Mouse (Mus musculus) forebrain, embryonic 10.5 days (tissue): ENCODE measurements around the gene Smyd4. TPM values are rescaled to one million over a fixed set of nuclear protein-coding genes. Genes with fewer than 3 reads are reported as not detected.
A peak's percentile ranks its signal among the peaks of the same experiment; 100 is the strongest.

Experiments
- DNase-seq: peaks from one replicate; pipeline ENCODE4 v3.0.0-alpha.2; 2017; ENCODE audit warnings: low spot score; ENCODE audit errors: extremely low spot score
- H3K27ac ChIP-seq: fragments of 300-500 bp; sonication (generic); 2 replicates; pipeline ENCODE4 v1.5.1; 2016; ENCODE audit warnings: mild to moderate bottlenecking
- H3K27me3 ChIP-seq: fragments of 300-500 bp; sonication (generic); 2 replicates; pipeline ENCODE4 v1.6.1; 2016; ENCODE audit warnings: mild to moderate bottlenecking; ENCODE audit not compliant: poor library complexity, severe bottlenecking
- H3K36me3 ChIP-seq: fragments of 300-500 bp; sonication (generic); replicated peaks from 2 replicates; pipeline ENCODE4 v1.6.1; 2016; ENCODE audit warnings: mild to moderate bottlenecking, moderate library complexity
- H3K4me1 ChIP-seq: fragments of 300-500 bp; sonication (generic); 2 replicates; pipeline ENCODE4 v1.6.1; 2016
- H3K4me3 ChIP-seq: fragments of 300-500 bp; sonication (generic); 2 replicates; pipeline ENCODE4 v1.5.1; 2016; ENCODE audit warnings: mild to moderate bottlenecking, moderate library complexity
- H3K9me3 ChIP-seq: fragments of 300-500 bp; sonication (generic); 2 replicates; pipeline ENCODE4 v1.6.1; 2016; ENCODE audit warnings: mild to moderate bottlenecking, moderate library complexity
- WGBS: fragments of 180-500 bp; shearing (Covaris S2); methylation state at CpG from one replicate; pipeline ENCODE4 v1.1.7; 2016; 5-methylcytosine and 5-hydroxymethylcytosine counted together
- microRNA-seq: library from miRNA; unstranded; fragments of <30 nt; microRNA quantifications from one replicate; pipeline ENCODE4, GENCODE M21; 2017
- polyA plus RNA-seq: library from polyadenylated mRNA; unstranded; fragments of >200 nt; fragmentation: Nextera tagmentation; extraction: Ambion mirVana; gene quantifications from 2 replicates; pipeline ENCODE4 v1.2.1, GENCODE M21; 2016

Smyd4 gene
- polyA plus RNA-seq, 1 experiment from 2014 or later: 20.4 TPM

DNA sequence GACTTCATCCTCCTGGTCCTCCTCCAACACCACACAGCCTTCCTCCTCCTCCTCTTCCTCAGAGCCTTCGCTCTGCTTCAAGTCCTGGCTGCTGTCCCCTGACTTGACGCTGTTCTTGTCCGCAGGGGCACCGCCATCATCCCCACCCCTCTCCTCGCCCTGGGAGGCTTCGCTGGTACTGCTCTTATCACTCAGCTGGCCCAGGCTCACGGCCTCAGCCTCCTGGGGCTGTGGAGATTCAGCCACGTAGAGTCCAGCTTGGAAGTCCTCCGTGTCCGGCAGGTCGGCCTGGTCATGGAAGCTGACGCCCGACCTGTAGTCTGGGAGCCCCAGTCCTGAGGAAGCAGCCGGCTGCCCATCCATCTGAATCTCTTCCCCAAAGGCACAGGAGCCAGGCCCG lies 102.7 kb downstream of the Smyd4 start:
- Histone ChIP-seq H3K27ac (0 out of 2 replicates have a peak overlapping the region, but pooled peaks have one; percentile 1), H3K36me3 (peaks cover 27% of the 10 kb centered on the region), H3K4me1 (peaks cover 23% of the 10 kb centered on the region), H3K4me3 (no peak overlapping the region), H3K9me3 (no peaks in the 10 kb centered on the region), H3K27me3 (peaks cover 14% of the 10 kb centered on the region)
- WGBS: 90% methylated on average over 15 of the region's 15 CpGs
- no peak for DNase-seq

GRCm38 (mm10) chr11:75452081-75452480 lies 103.8 kb downstream of the Smyd4 start:
- WGBS: 94% methylated on average over 8 of the region's 8 CpGs
- no peak overlapping the region for H3K4me3 ChIP-seq
- H3K4me1 ChIP-seq: peaks cover 23% of the 10 kb centered on the region

GRCm38 (mm10) chr11:75452812-75453557 lies 104.8 kb downstream of the Smyd4 start:
- H3K4me1 ChIP-seq: peaks cover 23% of the 10 kb centered on the region
- 94% methylated on average over 31 of the region's 31 CpGs for WGBS
- no peak for DNase-seq
- H3K27ac ChIP-seq: no peak overlapping the region
- H3K27me3 ChIP-seq: peaks cover 14% of the 10 kb centered on the region
- H3K9me3 ChIP-seq: no peaks in the 10 kb centered on the region
- H3K4me3 ChIP-seq: peak overlapping the region; percentile 80; the same call in 1 of the 2 replicates
- peaks cover 18% of the 10 kb centered on the region for H3K36me3 ChIP-seq

More at GRCm38 (mm10) chr11:75452081-75452480, 103.8 kb downstream of the Smyd4 start:
- H3K36me3 ChIP-seq: peaks cover 27% of the 10 kb centered on the region
- no peaks in the 10 kb centered on the region for H3K9me3 ChIP-seq
- no peak overlapping the region for H3K27ac ChIP-seq
- H3K27me3 ChIP-seq: peaks cover 14% of the 10 kb centered on the region
- DNase-seq: no peak

DNA sequence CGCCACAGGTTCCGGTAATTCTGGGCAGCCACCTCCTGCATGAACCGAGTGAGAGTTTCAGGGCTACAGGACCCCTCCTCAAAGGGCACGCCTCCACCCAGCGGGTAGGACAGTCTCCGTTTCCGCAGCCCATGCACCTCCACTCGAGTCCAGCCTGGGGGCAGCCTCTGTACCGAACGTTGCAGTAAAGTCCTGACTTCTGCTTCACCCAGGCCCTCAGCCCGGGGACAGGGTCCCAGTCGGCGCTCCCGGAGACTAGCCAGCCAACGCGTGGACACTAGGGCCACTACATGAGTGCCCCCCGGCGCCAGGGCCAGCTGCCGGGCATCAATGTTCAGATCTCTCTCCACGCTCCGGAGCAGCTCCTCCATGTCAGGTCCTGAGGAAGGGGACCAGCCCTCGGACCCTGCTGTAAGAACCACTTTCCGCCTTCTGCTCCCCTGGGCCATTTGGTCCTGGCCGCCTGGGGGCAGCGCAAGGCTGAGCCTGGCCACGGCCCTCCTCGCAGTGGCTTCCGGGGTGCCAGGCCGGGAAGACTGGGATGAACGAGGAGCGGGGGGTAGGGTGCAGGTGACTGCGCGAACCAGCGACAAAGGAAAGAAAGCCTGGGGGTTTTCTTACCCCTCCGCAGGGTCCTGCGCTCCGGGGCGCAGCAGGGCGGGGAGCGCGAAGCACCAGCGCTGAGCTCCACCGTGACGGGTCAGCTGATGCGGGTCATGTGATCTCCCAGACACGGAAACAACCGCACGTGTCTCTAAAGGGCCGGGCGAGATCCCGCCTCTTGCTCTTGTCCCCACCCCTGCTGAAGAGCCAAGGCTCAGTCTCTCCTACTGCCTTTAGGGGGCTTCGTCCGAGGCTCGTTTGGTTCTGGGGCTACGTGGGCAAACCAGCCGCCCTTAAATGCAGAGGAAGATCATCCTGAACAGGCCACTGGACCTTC lies 106.0 kb downstream of the Smyd4 start, which contains the start of gene Wdr81:
Wdr81 (minus strand) TSS at position 727 of the 940 bp plus-strand sequence.
- peak within 1 kb of the TSS; percentile 84 for H3K27ac ChIP-seq
- peaks cover 14% of the 10 kb centered on the region for H3K27me3 ChIP-seq
- H3K4me3 ChIP-seq: peak within 1 kb of the TSS; percentile 80
- 3% methylated on average over 56 of the region's 56 CpGs for WGBS
- peaks cover 6% of the 10 kb centered on the region; the same call in 1 of the 2 replicates for H3K36me3 ChIP-seq
- peaks cover 27% of the 10 kb centered on the region for H3K4me1 ChIP-seq
- peak; percentile 93 for DNase-seq
- no peaks in the 10 kb centered on the region for H3K9me3 ChIP-seq

Small RNA genes lying within 50 kb of the gene (microRNA-seq; reads per million reads assigned to microRNA genes)
- gene Gm47300: not detected

Other genes starting within 250 kb of the Smyd4 start
- 0.12 and 0.21 TPM in 2 replicates for gene Hic1, start 178.9 kb upstream of the Smyd4 start, polyA plus RNA-seq
- 33.6 and 34.0 TPM in 2 replicates for gene Ovca2, start 169.6 kb upstream of the Smyd4 start, polyA plus RNA-seq
- 29.5 TPM in 2 replicates for gene Dph1, start 157.2 kb upstream of the Smyd4 start, polyA plus RNA-seq
- gene Rtn4rl1, start 154.7 kb upstream of the Smyd4 start, polyA plus RNA-seq: 1.1 and 1.3 TPM in 2 replicates
- 194 and 213 TPM in 2 replicates for gene Rpa1, start 109 bp upstream of the Smyd4 start, polyA plus RNA-seq
- 105 and 108 TPM in 2 replicates for gene Serpinf1, start 74.3 kb downstream of the Smyd4 start, polyA plus RNA-seq
- gene Serpinf2, start 91.2 kb downstream of the Smyd4 start, polyA plus RNA-seq: 0.06 TPM in 1 of 2 replicates, not detected in the other
- 5.8 and 6.4 TPM in 2 replicates for gene Wdr81, start 106.3 kb downstream of the Smyd4 start, polyA plus RNA-seq
- 8.5 and 9.7 TPM in 2 replicates for gene Tlcd2, start 113.3 kb downstream of the Smyd4 start, polyA plus RNA-seq
- gene Prpf8, start 138.4 kb downstream of the Smyd4 start, polyA plus RNA-seq: 77.5 and 78.7 TPM in 2 replicates
- 0.15 and 0.26 TPM in 2 replicates for gene Rilp, start 161.7 kb downstream of the Smyd4 start, polyA plus RNA-seq
- gene Scarf1, start 165.1 kb downstream of the Smyd4 start, polyA plus RNA-seq: 5.1 and 5.4 TPM in 2 replicates
- 5.5 and 6.1 TPM in 2 replicates for gene Slc43a2, start 183.3 kb downstream of the Smyd4 start, polyA plus RNA-seq
- gene Pitpna, start 239.7 kb downstream of the Smyd4 start, polyA plus RNA-seq: 59.2 and 61.9 TPM in 2 replicates